Mouse (Mus musculus) heart, embryonic 16.5 days (tissue): ENCODE results near the gene Fam71e2. TPM values are rescaled to one million over a fixed set of nuclear protein-coding genes. Genes with fewer than 3 reads are reported as not detected.
A peak's percentile ranks its signal among the peaks of the same experiment; 100 is the strongest.

Source experiments
- ATAC-seq: fragments of 200-750 bp; cut with Nextera tagmentation; replicated peaks from 2 replicates; pipeline ENCODE4 v1.8.0; 2017; ENCODE audit warnings: moderate number of reproducible peaks; ENCODE audit not compliant: insufficient read depth, low FRiP score; ENCODE audit errors: extremely low read depth
- H3K27ac ChIP-seq: fragments of 300-500 bp; sonication (generic); 2 replicates; pipeline ENCODE4 v1.5.1; 2014; ENCODE audit warnings: mild to moderate bottlenecking, low read length, control low read depth, moderate library complexity
- H3K27me3 ChIP-seq: fragments of 300-500 bp; sonication (generic); 2 replicates; pipeline ENCODE4 v1.6.1; 2014; ENCODE audit warnings: low read length, mixed read lengths; ENCODE audit not compliant: control insufficient read depth, insufficient read depth
- H3K36me3 ChIP-seq: fragments of 300-500 bp; sonication (generic); 2 replicates; pipeline ENCODE4 v1.6.1; 2014; ENCODE audit not compliant: control insufficient read depth, insufficient read depth
- H3K4me1 ChIP-seq: fragments of 300-500 bp; sonication (generic); 2 replicates; pipeline ENCODE4 v1.6.1; 2014; ENCODE audit warnings: low read length, mixed read lengths; ENCODE audit not compliant: control insufficient read depth, insufficient read depth
- H3K4me2 ChIP-seq: fragments of 300-500 bp; sonication (generic); 2 replicates; pipeline ENCODE4 v1.6.1; 2014; ENCODE audit warnings: low read depth, mild to moderate bottlenecking, control low read depth, low read length
- H3K4me3 ChIP-seq: fragments of 300-500 bp; sonication (generic); 2 replicates; pipeline ENCODE4 v1.5.1; 2014; ENCODE audit warnings: mild to moderate bottlenecking, control low read depth, low read length
- H3K9ac ChIP-seq: fragments of 300-500 bp; sonication (generic); 2 replicates; pipeline ENCODE4 v1.6.1; 2014; ENCODE audit warnings: low read length, control low read depth
- H3K9me3 ChIP-seq: fragments of 300-500 bp; sonication (generic); replicated peaks from 2 replicates; pipeline ENCODE4 v1.6.1; 2016; ENCODE audit warnings: low read length; ENCODE audit not compliant: control insufficient read depth
- WGBS: fragments of 180-500 bp; shearing (Covaris S2); extraction: QIAGEN DNeasy Blood & Tissue Kit; methylation state at CpG from one replicate; pipeline ENCODE4 v1.1.7; 2014; 5-methylcytosine and 5-hydroxymethylcytosine counted together
- polyA plus RNA-seq: library from polyadenylated mRNA; unstranded; fragments of >200 nt; fragmentation: Nextera tagmentation; extraction: Ambion mirVana; gene quantifications from 2 replicates; pipeline ENCODE4 v1.2.1, GENCODE M21; 2015

The Fam71e2 gene
- polyA plus RNA-seq, 1 experiment from 2014 or later = not detected

DNA sequence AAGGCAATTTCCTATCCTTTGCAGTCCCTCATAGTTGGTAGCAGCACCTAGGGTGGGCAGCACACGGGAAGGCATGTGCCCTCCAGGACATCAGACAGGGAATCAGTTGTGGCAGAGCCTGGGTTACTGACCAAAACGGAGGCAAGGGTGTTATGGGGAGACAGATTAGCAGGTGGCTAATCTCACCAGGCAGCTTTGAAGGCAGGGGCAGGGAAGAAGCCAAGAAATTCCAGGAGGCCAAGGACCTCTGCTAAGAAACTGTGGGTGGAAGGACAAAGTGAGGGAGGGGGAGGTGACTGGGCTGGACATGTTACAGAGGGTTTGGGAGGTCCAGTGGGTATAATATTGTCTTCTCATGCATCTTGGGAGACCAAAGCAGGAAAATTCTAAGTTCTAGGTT is 27.7 kb downstream of the Fam71e2 start:
- no peak overlapping the region for H3K4me2 ChIP-seq

DNA sequence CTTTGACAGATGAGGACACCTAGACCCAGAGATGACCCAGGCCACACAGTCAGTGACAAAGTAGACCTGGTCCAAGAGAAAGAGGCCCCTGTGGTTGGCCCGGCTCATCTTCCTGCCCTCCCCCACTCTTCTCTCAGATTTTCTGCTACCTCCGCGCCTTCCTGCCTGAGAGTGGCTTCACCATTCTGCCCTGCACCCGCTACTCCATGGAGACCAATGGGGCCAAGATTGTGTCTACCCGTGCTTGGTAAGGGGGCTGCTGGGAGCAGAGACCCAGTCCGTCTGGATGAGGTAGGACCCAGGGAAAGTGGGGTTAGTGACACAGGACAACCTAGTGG is 28.7 kb downstream of the Fam71e2 start:
- H3K9me3 ChIP-seq = no peaks in the 10 kb centered on the region
- peaks cover 27% of the 10 kb centered on the region for H3K4me1 ChIP-seq
- H3K36me3 ChIP-seq = peaks cover 10% of the 10 kb centered on the region
- H3K4me2 ChIP-seq = no peak overlapping the region
- no peak overlapping the region for H3K27ac ChIP-seq
- H3K27me3 ChIP-seq = no peaks in the 10 kb centered on the region
- no peak overlapping the region for H3K4me3 ChIP-seq
- ATAC-seq = no peak
- H3K9ac ChIP-seq = 0 out of 2 replicates have a peak overlapping the region, but pooled peaks have one; percentile 23
- WGBS = 84% methylated on average over 6 of the region's 6 CpGs

More for the DNA sequence above, 27.7 kb downstream of the Fam71e2 start:
- Histone ChIP-seq H3K4me3 (no peak overlapping the region), H3K4me1 (peaks cover 27% of the 10 kb centered on the region), H3K27ac (no peak overlapping the region), H3K36me3 (peaks cover 10% of the 10 kb centered on the region), H3K27me3 (no peaks in the 10 kb centered on the region), H3K9ac (no peak overlapping the region), H3K9me3 (no peaks in the 10 kb centered on the region)
- ATAC-seq = no peak
- 60% methylated on average over 2 of the region's 2 CpGs for WGBS

DNA sequence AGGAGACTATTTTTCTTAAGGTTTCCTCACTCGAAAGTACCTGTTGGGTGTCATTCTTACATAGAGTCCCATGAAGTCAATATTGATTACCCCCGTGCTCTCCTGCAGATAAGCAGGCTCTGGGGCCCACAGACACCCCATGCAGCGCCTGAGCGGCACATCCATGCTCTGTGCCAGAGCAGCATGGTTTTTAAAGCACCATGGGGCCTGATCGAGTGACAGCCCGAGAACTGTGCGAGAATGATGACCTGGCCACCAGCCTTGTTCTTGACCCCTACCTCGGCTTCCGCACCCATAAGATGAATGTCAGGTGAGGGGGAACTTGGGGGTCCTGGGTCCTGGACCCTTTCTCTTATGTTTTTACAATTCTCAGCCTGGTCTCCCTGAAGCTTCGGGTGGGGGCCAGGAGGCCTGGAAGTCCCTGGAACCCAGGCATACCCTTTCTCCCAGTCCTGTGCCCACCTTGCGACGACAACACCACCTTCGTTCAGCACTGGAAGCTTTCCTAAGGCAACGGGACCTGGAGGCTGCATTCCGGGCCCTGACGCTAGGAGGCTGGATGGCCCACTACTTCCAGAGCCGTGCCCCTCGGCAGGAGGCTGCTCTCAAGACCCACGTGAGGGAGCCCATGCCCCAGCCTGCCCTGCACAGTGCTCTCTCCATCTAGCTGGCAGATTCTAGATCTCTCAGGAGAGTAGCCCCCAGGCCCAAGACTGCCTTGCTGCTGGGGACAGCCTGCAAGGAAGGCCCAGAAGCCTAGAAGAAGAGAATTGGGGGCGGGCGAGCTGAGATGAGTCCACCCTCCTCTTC is 29.2 kb downstream of the Fam71e2 start:
- peaks cover 27% of the 10 kb centered on the region for H3K4me1 ChIP-seq
- WGBS = 82% methylated on average over 21 of the region's 21 CpGs
- no peaks in the 10 kb centered on the region for H3K9me3 ChIP-seq
- peak overlapping the region; percentile 94 for H3K9ac ChIP-seq
- H3K27ac ChIP-seq = peak overlapping the region; percentile 93
- H3K36me3 ChIP-seq = peaks cover 10% of the 10 kb centered on the region
- no peak for ATAC-seq
- H3K4me2 ChIP-seq = peak overlapping the region; percentile 73
- no peak overlapping the region for H3K4me3 ChIP-seq
- no peaks in the 10 kb centered on the region for H3K27me3 ChIP-seq

- peak overlapping the region; percentile 94 for H3K9ac ChIP-seq
- peaks cover 27% of the 10 kb centered on the region for H3K4me1 ChIP-seq
- WGBS = under 1% methylated on average over 4 of the region's 4 CpGs
- H3K27ac ChIP-seq = peak overlapping the region; percentile 93
- no peak for ATAC-seq
- H3K4me3 ChIP-seq = peak overlapping the region; percentile 79
- peaks cover 5% of the 10 kb centered on the region; the same call in 1 of the 2 replicates for H3K36me3 ChIP-seq
- no peaks in the 10 kb centered on the region for H3K9me3 ChIP-seq
- H3K4me2 ChIP-seq = peak overlapping the region; percentile 73
- H3K27me3 ChIP-seq = no peaks in the 10 kb centered on the region
Observed at GRCm38 (mm10) chr7:4741151-4741550, 30.0 kb downstream of the Fam71e2 start.

DNA sequence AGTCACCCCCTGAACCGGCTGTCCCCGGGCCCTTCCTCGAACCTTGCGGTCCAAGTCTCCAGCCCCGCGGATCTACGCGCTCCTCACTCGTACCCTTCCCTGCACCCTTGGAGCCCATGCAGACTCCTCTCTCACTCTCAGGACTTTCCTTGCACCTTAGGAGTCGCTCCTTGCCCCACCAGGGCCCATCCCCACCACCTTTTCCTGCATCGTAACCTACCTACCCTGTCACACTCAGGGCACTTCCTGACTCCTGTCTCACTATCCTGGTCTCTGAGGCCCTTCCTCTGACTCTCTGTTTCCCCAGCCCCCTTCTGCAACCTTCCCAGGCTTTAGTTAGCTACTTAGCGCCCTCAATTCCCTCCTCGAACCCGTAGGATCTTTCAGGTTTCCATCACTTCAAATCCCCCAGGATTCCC is 30.8 kb downstream of the Fam71e2 start:
- peaks cover 27% of the 10 kb centered on the region for H3K4me1 ChIP-seq
- H3K9ac ChIP-seq = peak overlapping the region; percentile 94
- H3K36me3 ChIP-seq = peaks cover 5% of the 10 kb centered on the region; the same call in 1 of the 2 replicates
- peak overlapping the region; percentile 93 for H3K27ac ChIP-seq
- peak; percentile 2 for ATAC-seq
- H3K27me3 ChIP-seq = no peaks in the 10 kb centered on the region
- no peaks in the 10 kb centered on the region for H3K9me3 ChIP-seq
- WGBS = under 1% methylated on average over 14 of the region's 14 CpGs
- H3K4me3 ChIP-seq = peak overlapping the region; percentile 79
- H3K4me2 ChIP-seq = peak overlapping the region; percentile 73

GRCm38 (mm10) chr7:4739544-4740275 is 31.4 kb downstream of the Fam71e2 start, which contains the start of gene Kmt5c:
Gene Kmt5c, plus strand, starts transcription at chr7:4740115.
- Histone ChIP-seq H3K4me3 (peak within 1 kb of the TSS; percentile 79), H3K9ac (peak within 1 kb of the TSS; percentile 94), H3K27ac (peak within 1 kb of the TSS; percentile 93), H3K4me2 (peak within 1 kb of the TSS; percentile 89), H3K9me3 (no peaks in the 10 kb centered on the region), H3K4me1 (peaks cover 27% of the 10 kb centered on the region), H3K36me3 (peaks cover 5% of the 10 kb centered on the region; the same call in 1 of the 2 replicates), H3K27me3 (no peaks in the 10 kb centered on the region)
- under 1% methylated on average over 39 of the region's 44 CpGs for WGBS
- peak; percentile 94 for ATAC-seq

- H3K36me3 ChIP-seq = peaks cover 5% of the 10 kb centered on the region; the same call in 1 of the 2 replicates
- no peaks in the 10 kb centered on the region for H3K27me3 ChIP-seq
- peak overlapping the region; percentile 58 for H3K4me3 ChIP-seq
- peak overlapping the region; percentile 89 for H3K4me2 ChIP-seq
- H3K27ac ChIP-seq = peak overlapping the region; percentile 82
- 47% methylated on average over 10 of the region's 10 CpGs for WGBS
- no peak for ATAC-seq
- H3K9ac ChIP-seq = peak overlapping the region; percentile 66
- H3K9me3 ChIP-seq = no peaks in the 10 kb centered on the region
- peaks cover 27% of the 10 kb centered on the region for H3K4me1 ChIP-seq
Observed at GRCm38 (mm10) chr7:4739041-4739543, 32.0 kb downstream of the Fam71e2 start.

DNA sequence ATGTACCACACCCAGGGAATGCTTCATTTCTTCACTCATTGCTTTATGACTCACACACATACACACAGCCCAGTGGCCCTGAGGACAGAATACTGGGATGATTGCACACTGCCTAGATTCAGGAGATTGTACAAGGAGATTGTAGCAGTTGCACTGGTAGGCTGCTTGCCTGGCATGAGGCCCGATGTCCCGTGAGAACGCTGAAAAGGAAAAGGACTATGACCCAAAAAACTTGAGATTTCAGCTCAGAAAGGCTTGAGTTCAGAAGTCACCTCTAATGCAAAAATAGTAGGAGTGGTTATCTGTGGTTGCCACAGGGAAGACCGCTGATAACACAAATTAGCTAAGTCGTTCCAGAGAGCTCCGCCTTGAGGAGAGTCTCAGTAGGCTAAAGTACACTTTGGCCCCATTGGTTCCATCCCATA is 38.1 kb downstream of the Fam71e2 start:
- H3K9ac ChIP-seq = no peak overlapping the region
- H3K9me3 ChIP-seq = no peaks in the 10 kb centered on the region; the same call in 1 of the 2 replicates
- 57% methylated on average over 6 of the region's 6 CpGs for WGBS
- no peak for ATAC-seq
- H3K4me2 ChIP-seq = no peak overlapping the region
- H3K4me1 ChIP-seq = no peaks in the 10 kb centered on the region
- H3K27ac ChIP-seq = no peak overlapping the region
- no peaks in the 10 kb centered on the region for H3K27me3 ChIP-seq
- H3K36me3 ChIP-seq = no peaks in the 10 kb centered on the region
- no peak overlapping the region for H3K4me3 ChIP-seq
